Mouse (Mus musculus) brain, embryonic 14.5 days (tissue): ENCODE results near the gene Pkp3.

Source experiments
- CTCF ChIP-seq: fragments of 200-500 bp; IDR thresholded peaks from 2 replicates; pipeline ENCODE4 v1.5.1; 2012; ENCODE audit warnings: inconsistent platforms, mild to moderate bottlenecking, moderate library complexity, borderline replicate concordance; ENCODE audit not compliant: insufficient read depth, insufficient read length; ENCODE audit errors: extremely low read depth
- POLR2A ChIP-seq: fragments of 200-500 bp; IDR thresholded peaks from 2 replicates; pipeline ENCODE4 v1.6.1; 2012; ENCODE audit warnings: mild to moderate bottlenecking, inconsistent platforms, borderline replicate concordance; ENCODE audit not compliant: poor library complexity, insufficient read depth, insufficient read length, severe bottlenecking; ENCODE audit errors: extremely low read depth

- TF ChIP-seq POLR2A (no peak), CTCF (no peak)
Measured at GRCm38 (mm10) chr7:141122245-141122644, 44.2 kb downstream of the Pkp3 start, which contains the start of gene Ptdss2.
